Mouse (Mus musculus): ENCODE measurements around the gene S1pr3. TPM values are rescaled to one million over a fixed set of nuclear protein-coding genes. Genes with fewer than 3 reads are reported as not detected.

The S1pr3 gene
- polyA plus RNA-seq, 1 experiment from 2014 or later: 12.8 TPM

DNA sequence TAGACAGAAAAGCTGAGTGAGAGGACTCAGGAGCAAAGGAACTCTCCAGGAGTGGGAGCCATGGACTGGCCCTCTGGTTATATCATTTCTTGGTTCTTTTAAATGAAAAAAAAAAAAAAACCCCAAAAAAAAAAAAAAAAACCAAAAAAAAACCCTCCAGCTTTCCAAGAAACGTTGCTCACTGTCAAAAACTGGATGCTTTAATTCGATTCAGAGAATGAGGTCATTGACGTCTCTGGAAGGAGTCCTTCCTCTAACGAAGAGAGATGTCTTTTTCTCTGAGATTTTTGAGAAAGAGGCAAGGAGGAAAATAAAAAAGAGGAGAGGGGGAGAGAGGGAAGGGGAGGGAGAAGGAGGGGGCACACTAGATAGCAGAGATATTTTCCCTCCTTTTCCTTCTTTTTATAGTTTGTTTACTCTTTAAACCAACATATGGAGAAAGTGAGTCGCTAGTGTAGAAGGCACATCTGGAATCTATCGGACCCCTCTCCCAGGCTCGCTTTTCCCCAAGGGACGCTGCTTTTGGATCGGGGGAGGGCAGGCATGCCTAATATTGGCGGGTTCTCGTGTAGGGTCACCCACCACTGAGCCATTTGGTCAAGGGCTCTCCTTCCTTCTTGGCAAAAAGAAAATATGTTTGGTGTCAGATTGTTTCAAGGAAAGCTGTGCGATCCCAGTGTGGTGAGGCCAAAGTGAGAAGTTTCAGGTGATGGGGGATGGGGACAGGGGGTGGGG, 3.4 kb downstream of the S1pr3 start:
- Histone ChIP-seq H3K9me3 (ENCODE audit: control insufficient read depth, low read length) (0 out of 2 replicates have a peak, but pooled peaks cover 5% of the 10 kb centered on the region), H3K27me3 (ENCODE audit: control insufficient read depth, insufficient read depth, low read length) (peaks cover 11% of the 10 kb centered on the region), H3K9ac (replicated peaks; ENCODE audit: low read length) (no peak overlapping the region), H3K27ac (replicated peaks; ENCODE audit: low read depth, low read length) (no peak overlapping the region), H3K36me3 (ENCODE audit: control insufficient read depth, insufficient read depth, low read length) (no peaks in the 10 kb centered on the region), H3K4me2 (ENCODE audit: low read length) (no peak overlapping the region), H3K4me3 (replicated peaks; ENCODE audit: low read depth, low read length) (no peak overlapping the region), H3K4me1 (ENCODE audit: control insufficient read depth, insufficient read depth, low read length) (peaks cover 14% of the 10 kb centered on the region; the same call in 1 of the 2 replicates)
- DNase-seq (no peak), ATAC-seq (ENCODE audit: low FRiP score, low TSS enrichment) (no peak)
- 76% methylated on average over 12 of the region's 12 CpGs for WGBS

DNA sequence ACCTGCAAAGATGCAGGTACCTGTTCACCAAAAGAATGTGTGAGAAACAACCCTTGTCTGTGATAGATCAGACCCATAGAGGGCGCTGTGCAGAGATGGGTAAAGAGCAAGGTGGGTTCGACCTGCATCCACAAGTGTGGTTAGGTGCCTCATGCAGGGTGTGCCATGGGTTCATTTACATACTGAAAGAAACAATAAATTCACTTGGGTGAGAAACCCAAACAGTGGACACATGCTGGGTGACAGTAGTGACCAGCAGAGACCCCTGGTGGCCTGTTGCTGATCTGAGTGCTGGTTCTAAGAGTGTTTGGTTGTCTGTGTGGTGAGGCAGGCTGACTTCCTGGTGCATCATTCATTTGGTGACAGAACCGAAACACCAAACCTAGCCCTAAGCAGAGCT, 5.0 kb downstream of the S1pr3 start:
- Histone ChIP-seq H3K4me1 (ENCODE audit: control insufficient read depth, insufficient read depth, low read length) (peaks cover 25% of the 10 kb centered on the region), H3K27me3 (ENCODE audit: control insufficient read depth, insufficient read depth, low read length) (0 out of 2 replicates have a peak, but pooled peaks cover 6% of the 10 kb centered on the region), H3K9me3 (ENCODE audit: control insufficient read depth, low read length) (0 out of 2 replicates have a peak, but pooled peaks cover 5% of the 10 kb centered on the region), H3K36me3 (ENCODE audit: control insufficient read depth, insufficient read depth, low read length) (no peaks in the 10 kb centered on the region), H3K4me2 (ENCODE audit: low read length) (no peak overlapping the region), H3K27ac (replicated peaks; ENCODE audit: low read depth, low read length) (no peak overlapping the region), H3K4me3 (replicated peaks; ENCODE audit: low read depth, low read length) (no peak overlapping the region), H3K9ac (replicated peaks; ENCODE audit: low read length) (no peak overlapping the region)
- no peak for ATAC-seq (ENCODE audit: low FRiP score, low TSS enrichment)
- 68% methylated on average over 3 of the region's 3 CpGs for WGBS
- no peak for DNase-seq

- WGBS: 93% methylated on average over 11 of the region's 11 CpGs
- no peak overlapping the region for H3K4me2 ChIP-seq (ENCODE audit: low read length)
- ATAC-seq (ENCODE audit: low FRiP score, low TSS enrichment): no peak
Observed at GRCm38 (mm10) chr13:51416727-51417126, 8.3 kb downstream of the S1pr3 start.

DNA sequence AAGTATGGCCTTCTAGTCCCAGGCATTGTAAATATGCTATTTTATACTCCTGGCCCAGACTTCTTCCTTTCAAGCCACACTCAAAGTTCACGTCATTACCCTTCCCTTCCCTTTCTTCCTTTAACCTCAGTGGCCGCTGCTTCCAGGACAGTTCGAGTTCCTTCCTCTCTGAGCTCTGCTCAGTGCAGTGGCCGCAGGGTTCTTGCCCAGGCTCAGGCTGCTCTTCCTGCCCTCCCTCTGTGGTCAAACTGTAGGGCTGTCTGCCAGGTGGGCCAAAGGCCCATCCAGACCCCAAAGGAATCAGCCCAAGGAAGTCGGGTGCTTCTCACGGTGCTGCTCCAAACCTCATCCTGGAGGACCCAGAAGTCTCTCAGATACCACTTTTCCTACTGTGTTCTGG, 9.4 kb downstream of the S1pr3 start:
- Histone ChIP-seq H3K27me3 (ENCODE audit: control insufficient read depth, insufficient read depth, low read length) (no peaks in the 10 kb centered on the region), H3K4me3 (replicated peaks; ENCODE audit: low read depth, low read length) (no peak overlapping the region; the same call in 1 of the 2 replicates), H3K9me3 (ENCODE audit: control insufficient read depth, low read length) (0 out of 2 replicates have a peak, but pooled peaks cover 5% of the 10 kb centered on the region), H3K9ac (replicated peaks; ENCODE audit: low read length) (peak overlapping the region; percentile 36), H3K27ac (replicated peaks; ENCODE audit: low read depth, low read length) (peak overlapping the region; percentile 37; the same call in 1 of the 2 replicates), H3K36me3 (ENCODE audit: control insufficient read depth, insufficient read depth, low read length) (no peaks in the 10 kb centered on the region), H3K4me2 (ENCODE audit: low read length) (peak overlapping the region; percentile 47), H3K4me1 (ENCODE audit: control insufficient read depth, insufficient read depth, low read length) (peaks cover 14% of the 10 kb centered on the region)
- peak; percentile 18 for DNase-seq
- peak; percentile 25; the same call in 1 of the 2 replicates for ATAC-seq (ENCODE audit: low FRiP score, low TSS enrichment)
- WGBS: 60% methylated on average over 6 of the region's 6 CpGs

More at GRCm38 (mm10) chr13:51416727-51417126, 8.3 kb downstream of the S1pr3 start:
- no peak overlapping the region for H3K27ac ChIP-seq (replicated peaks; ENCODE audit: low read depth, low read length)
- H3K27me3 ChIP-seq (ENCODE audit: control insufficient read depth, insufficient read depth, low read length): no peaks in the 10 kb centered on the region
- no peak overlapping the region for H3K9ac ChIP-seq (replicated peaks; ENCODE audit: low read length)
- 0 out of 2 replicates have a peak, but pooled peaks cover 5% of the 10 kb centered on the region for H3K9me3 ChIP-seq (ENCODE audit: control insufficient read depth, low read length)
- H3K4me3 ChIP-seq (replicated peaks; ENCODE audit: low read depth, low read length): no peak overlapping the region
- no peaks in the 10 kb centered on the region for H3K36me3 ChIP-seq (ENCODE audit: control insufficient read depth, insufficient read depth, low read length)
- H3K4me1 ChIP-seq (ENCODE audit: control insufficient read depth, insufficient read depth, low read length): peaks cover 14% of the 10 kb centered on the region
- no peak for DNase-seq

GRCm38 (mm10) chr13:51418268-51418941, 10.0 kb downstream of the S1pr3 start:
- Histone ChIP-seq H3K4me3 (replicated peaks; ENCODE audit: low read depth, low read length) (peak overlapping the region; percentile 4; the same call in 1 of the 2 replicates), H3K4me2 (ENCODE audit: low read length) (peak overlapping the region; percentile 47), H3K27ac (replicated peaks; ENCODE audit: low read depth, low read length) (peak overlapping the region; percentile 37; the same call in 1 of the 2 replicates), H3K9me3 (ENCODE audit: control insufficient read depth, low read length) (0 out of 2 replicates have a peak, but pooled peaks cover 5% of the 10 kb centered on the region), H3K4me1 (ENCODE audit: control insufficient read depth, insufficient read depth, low read length) (peaks cover 14% of the 10 kb centered on the region), H3K9ac (replicated peaks; ENCODE audit: low read length) (peak overlapping the region; percentile 36), H3K27me3 (ENCODE audit: control insufficient read depth, insufficient read depth, low read length) (no peaks in the 10 kb centered on the region), H3K36me3 (ENCODE audit: control insufficient read depth, insufficient read depth, low read length) (no peaks in the 10 kb centered on the region)
- peak; percentile 80 for ATAC-seq (ENCODE audit: low FRiP score, low TSS enrichment)
- WGBS: 3% methylated on average over 20 of the region's 20 CpGs
- peak; percentile 99 for DNase-seq

DNA sequence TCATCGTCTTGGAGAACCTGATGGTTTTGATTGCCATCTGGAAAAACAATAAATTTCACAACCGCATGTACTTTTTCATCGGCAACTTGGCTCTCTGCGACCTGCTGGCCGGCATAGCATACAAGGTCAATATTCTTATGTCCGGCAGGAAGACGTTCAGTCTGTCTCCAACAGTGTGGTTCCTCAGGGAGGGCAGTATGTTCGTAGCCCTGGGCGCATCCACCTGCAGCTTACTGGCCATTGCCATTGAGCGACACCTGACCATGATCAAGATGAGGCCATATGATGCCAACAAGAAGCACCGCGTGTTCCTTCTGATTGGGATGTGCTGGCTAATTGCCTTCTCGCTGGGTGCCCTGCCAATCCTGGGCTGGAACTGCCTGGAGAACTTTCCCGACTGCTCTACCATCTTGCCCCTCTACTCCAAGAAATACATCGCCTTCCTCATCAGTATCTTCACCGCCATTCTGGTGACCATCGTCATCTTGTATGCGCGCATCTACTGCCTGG, 10.6 kb downstream of the S1pr3 start:
- no peak overlapping the region for H3K4me3 ChIP-seq (replicated peaks; ENCODE audit: low read depth, low read length)
- peaks cover 14% of the 10 kb centered on the region for H3K4me1 ChIP-seq (ENCODE audit: control insufficient read depth, insufficient read depth, low read length)
- ATAC-seq (ENCODE audit: low FRiP score, low TSS enrichment) (peak; percentile 19; the same call in 1 of the 2 replicates), DNase-seq (no peak)
- H3K4me2 ChIP-seq (ENCODE audit: low read length): peak overlapping the region; percentile 47
- WGBS: 80% methylated on average over 19 of the region's 19 CpGs
- H3K9ac ChIP-seq (replicated peaks; ENCODE audit: low read length): no peak overlapping the region; the same call in 1 of the 2 replicates
- H3K27ac ChIP-seq (replicated peaks; ENCODE audit: low read depth, low read length): no peak overlapping the region
- no peaks in the 10 kb centered on the region for H3K36me3 ChIP-seq (ENCODE audit: control insufficient read depth, insufficient read depth, low read length)
- no peaks in the 10 kb centered on the region for H3K27me3 ChIP-seq (ENCODE audit: control insufficient read depth, insufficient read depth, low read length)
- H3K9me3 ChIP-seq (ENCODE audit: control insufficient read depth, low read length): 0 out of 2 replicates have a peak, but pooled peaks cover 5% of the 10 kb centered on the region

GRCm38 (mm10) chr13:51419501-51419900, 11.1 kb downstream of the S1pr3 start:
- WGBS: 93% methylated on average over 15 of the region's 15 CpGs
- no peaks in the 10 kb centered on the region for H3K36me3 ChIP-seq (ENCODE audit: control insufficient read depth, insufficient read depth, low read length)
- peaks cover 14% of the 10 kb centered on the region for H3K4me1 ChIP-seq (ENCODE audit: control insufficient read depth, insufficient read depth, low read length)
- H3K27ac ChIP-seq (replicated peaks; ENCODE audit: low read depth, low read length): no peak overlapping the region
- DNase-seq (no peak), ATAC-seq (ENCODE audit: low FRiP score, low TSS enrichment) (no peak)
- no peaks in the 10 kb centered on the region for H3K27me3 ChIP-seq (ENCODE audit: control insufficient read depth, insufficient read depth, low read length)
- H3K4me2 ChIP-seq (ENCODE audit: low read length): no peak overlapping the region
- H3K4me3 ChIP-seq (replicated peaks; ENCODE audit: low read depth, low read length): no peak overlapping the region
- H3K9ac ChIP-seq (replicated peaks; ENCODE audit: low read length): no peak overlapping the region
- H3K9me3 ChIP-seq (ENCODE audit: control insufficient read depth, low read length): 0 out of 2 replicates have a peak, but pooled peaks cover 5% of the 10 kb centered on the region

DNA sequence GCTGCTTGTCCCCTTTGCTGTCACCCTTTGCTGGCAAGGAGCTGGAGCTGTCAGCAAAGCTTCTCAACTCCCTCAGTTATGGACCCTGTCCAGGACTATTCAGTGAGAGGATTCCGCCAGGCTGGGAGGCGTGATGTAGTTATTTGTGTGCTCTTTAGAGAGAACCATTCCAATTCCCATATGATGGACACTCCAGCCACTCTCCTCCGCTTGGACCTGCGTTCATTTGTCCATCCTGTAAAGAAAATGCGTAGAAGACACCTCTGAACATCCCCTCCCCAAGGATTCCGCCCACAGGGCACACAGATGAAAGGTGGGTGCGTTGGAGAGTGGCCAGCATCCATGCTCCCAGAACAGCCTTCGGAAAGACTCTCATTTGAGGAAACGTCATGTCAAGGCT, 12.4 kb downstream of the S1pr3 start:
- WGBS: 90% methylated on average over 9 of the region's 9 CpGs
- DNase-seq (no peak), ATAC-seq (ENCODE audit: low FRiP score, low TSS enrichment) (no peak)
- peaks cover 14% of the 10 kb centered on the region for H3K4me1 ChIP-seq (ENCODE audit: control insufficient read depth, insufficient read depth, low read length)
- H3K9ac ChIP-seq (replicated peaks; ENCODE audit: low read length): no peak overlapping the region
- no peak overlapping the region for H3K4me3 ChIP-seq (replicated peaks; ENCODE audit: low read depth, low read length)
- no peaks in the 10 kb centered on the region for H3K36me3 ChIP-seq (ENCODE audit: control insufficient read depth, insufficient read depth, low read length)
- H3K9me3 ChIP-seq (ENCODE audit: control insufficient read depth, low read length): no peaks in the 10 kb centered on the region
- H3K27ac ChIP-seq (replicated peaks; ENCODE audit: low read depth, low read length): no peak overlapping the region
- no peak overlapping the region for H3K4me2 ChIP-seq (ENCODE audit: low read length)
- no peaks in the 10 kb centered on the region for H3K27me3 ChIP-seq (ENCODE audit: control insufficient read depth, insufficient read depth, low read length)
